Mouse (Mus musculus) mature B cell (primary cell): ENCODE results near the gene Apobec3.

ENCODE experiments used
- in situ Hi-C: fragments of 300-500 bp; cut with MboI; formaldehyde crosslinking; loops from 2 replicates; pipeline ENCODE4 v1.14.3; 2019

Gene Apobec3

DNA sequence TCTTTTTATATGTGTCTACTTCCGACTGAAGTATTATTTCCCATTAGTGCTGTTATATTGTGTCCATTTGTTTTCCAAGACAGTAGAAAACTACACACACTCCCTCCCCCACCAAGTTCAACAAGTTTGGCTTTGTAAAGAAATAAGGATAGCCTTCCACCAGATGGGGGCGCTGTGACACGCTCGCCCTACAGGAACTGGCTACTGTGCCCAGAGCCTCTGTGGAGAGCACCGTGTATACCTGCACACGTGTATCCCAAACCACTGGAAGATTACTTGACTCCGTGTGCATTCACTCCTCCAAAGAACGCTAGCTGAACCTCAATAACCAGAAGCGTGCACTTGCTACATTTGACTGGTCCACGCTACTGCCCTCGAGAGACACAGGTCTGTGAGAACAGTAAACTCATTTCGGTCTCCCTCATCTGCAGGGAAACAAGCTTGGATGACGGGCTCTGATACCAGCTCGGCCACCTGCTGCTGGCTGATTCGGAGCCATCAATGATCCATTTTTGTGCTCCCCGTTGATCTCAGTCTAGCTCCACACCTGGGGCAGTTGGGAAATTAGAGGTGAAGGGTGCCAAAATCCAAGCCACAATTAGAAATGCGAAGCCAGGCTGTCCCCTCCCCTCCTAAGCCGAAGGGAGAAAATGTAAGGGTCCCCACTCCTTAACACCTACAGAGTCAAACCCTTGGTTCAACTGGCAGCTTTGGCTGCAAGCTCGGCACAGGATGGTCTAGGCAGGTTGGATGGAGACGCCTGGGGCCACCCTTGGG, at the start of gene Apobec3:
Gene Apobec3, plus strand, starts transcription at position 224 of the 777 bp plus-strand sequence.
- in situ Hi-C loops: no loop called here

DNA sequence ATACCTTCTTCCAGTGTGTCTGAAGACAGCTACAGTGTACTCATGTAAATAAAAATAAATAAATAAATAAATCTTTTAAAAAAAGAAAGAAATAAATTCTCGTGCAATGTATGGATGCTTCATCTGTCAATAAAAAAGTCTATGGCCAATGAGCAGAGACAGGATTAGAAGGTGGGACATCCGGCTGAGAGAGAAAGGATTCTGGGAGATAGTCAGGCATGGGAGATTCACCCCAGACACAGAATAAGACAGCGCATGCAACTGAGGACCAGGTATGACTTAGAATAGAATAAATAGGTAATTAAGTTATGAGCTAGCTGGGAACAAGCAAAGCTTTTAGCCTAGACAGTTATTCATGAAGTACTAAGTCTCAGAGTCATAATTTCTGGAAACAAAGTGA, 48.5 kb upstream of the Apobec3 start:
- in situ Hi-C loops: no loop called here

DNA sequence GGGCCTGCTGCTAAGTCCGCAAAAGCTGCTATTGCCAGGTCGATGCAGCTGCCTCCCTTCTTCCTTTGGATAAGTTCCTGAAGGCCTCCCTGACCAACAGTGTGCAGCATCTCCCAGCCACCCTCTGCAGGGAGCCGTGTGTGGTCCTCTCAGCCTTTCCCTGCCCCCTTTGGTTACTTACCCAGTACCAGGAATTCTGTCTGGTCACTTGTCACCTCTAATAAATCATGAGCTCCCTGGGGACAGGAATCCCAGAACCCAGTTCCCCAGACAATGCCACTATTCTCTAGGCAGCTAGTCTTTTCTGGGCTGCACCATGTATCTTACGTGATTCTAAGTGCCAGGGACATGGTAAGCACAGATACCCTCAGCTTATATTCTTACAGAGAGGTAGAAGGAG, 45.5 kb upstream of the Apobec3 start:
- in situ Hi-C loops: no loop called here

DNA sequence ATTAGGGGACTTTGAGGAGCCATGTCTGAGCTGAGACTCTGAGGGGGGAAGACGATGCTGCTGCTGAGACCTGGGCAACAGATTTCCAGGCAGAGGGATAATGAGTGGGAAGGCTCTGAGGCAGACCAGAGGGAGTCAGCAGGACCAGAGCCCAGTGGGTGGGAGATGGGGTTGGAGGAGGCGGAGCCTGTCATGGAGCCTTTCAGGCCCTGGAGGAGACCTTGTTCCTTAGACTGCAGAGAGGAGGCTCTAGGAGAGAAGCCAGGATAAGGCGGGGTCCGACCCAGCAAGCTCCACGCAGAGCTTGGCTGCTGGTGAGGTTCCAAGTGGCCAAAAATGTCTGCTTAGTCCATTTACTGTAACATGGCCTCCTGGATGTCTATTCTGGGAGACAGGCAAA, 44.4 kb upstream of the Apobec3 start:
- in situ Hi-C loops: no loop called here

DNA sequence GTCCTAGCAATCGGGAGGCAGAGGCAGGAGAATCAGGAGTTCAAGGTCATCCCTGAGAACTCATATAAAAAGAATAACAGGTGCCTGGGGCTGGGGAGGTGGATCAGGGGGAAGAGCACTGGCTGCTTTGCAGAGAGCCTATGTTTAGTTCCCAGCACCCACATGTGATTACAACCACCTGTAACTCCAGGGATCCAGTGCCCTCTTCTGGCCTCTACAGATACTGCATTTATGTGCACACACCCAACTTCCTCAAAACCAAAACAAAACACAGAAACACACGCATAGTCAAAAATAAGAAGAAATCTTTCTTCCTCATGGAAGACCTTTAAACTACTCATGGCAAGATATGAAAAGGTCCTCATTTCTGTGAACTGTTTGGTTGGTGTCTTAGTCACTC, 41.3 kb upstream of the Apobec3 start:
- in situ Hi-C loops: no loop called here

DNA sequence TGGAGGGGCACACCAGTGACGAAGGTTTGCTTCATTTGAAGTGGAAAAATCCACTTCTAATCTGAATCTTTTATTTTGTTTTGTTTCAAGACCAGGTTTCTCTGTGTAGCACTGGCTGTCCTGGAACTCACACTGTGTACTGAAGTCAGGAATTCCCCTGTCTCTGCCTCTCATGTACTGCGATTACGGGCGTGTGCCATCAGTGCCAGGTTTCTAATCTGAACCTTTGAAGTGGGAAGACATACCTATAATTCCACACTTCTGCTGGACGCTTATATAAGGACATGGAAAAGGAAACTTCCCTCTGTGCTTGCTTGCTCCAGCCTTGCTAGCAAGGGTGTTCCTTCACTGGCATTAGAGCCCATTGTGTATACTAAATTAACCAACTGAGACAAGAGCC, 32.5 kb upstream of the Apobec3 start:
- in situ Hi-C loops: no loop called here

DNA sequence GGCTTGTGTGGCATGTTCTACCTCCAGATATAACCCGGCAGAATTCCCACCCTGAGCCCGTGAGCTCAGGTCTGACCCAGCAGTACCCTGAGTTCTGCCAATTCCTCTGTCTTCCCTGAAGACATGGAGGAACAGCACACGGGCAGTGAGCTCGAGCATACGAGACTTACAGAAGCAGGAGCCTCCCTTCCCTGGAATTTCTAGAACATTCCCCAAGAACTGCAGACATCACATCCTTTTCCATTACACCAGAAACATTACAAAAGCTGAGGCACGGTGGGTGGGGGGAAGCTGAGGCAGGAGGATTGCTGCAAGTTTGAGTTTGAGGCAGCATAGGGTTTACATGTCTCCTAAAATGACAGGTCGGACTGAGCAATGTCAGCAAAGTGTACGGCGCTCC, 31.6 kb upstream of the Apobec3 start:
- in situ Hi-C loops: no loop called here

DNA sequence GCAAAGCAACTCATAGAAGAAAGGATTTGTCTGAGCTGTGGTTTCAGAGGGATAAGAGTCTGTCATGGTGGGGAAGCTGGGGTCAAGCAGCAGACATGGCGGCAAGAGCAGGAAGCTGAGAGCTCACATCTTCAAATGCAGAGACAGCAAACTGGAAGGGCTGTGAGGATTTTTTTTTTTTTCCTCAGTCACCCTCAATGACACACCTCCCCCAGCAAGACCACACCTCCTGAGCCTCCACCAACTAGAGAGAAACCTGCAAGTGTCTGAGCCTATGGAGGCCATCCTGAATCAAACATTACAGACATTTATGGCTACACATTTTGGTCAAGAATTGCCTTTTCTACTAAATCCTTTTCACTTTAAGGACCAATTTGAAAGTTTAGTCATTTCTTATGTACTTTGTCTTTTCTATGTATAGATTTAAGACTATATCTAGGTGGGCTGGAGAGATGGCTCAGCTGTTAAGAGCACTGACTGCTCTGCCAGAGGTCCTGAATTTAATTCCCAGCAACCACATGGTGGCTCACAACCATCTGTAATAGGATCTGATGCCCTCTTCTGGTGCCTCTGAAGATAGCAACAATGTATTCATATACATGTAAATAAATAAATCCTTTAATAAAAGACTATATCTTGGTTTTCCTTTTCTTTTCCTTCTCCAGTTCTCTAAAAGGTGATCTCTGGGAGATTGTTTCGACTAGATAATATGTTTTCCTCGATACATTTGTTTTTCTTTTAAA, 24.0 kb upstream of the Apobec3 start:
- in situ Hi-C loops: no loop called here

DNA sequence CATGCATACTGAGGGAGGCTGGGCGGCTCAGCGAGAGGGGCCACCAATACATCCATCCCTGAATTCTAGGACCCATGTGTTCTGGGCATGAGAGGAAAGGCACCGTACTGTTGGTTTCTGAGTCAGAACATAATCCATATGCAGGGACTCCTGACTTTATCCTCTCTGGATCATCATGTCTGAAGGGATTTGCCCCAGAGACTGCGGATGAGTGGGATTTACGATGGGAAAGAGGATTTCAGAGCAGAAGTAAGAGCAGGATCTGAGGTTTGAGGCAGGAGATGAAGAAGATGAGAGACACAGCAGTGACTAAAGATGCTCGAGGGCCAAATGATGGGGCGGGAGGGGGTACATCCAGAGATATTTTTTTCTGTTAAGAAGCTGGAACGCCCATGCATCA, 17.9 kb upstream of the Apobec3 start:
- in situ Hi-C loops: no loop called here

DNA sequence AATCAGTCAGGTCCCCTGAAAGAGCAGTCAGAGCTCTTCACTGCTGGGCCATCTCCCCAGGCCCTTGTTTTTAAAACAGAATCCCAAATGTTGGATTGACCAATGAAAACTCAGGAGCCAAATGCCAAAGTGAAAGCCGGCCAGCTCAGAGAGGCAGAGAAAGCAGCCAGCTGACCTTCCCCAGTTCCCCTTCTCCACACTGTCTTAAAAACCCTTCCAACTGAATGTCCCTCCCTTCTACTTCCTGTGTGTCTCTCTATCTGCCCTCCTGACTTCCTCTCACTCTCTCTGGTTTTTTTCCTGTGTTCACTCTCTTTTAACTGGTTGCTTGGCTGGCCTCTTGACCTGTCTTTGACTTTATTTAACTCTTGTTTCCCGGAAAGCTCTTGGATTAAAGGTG, 17.5 kb upstream of the Apobec3 start:
- in situ Hi-C loops: no loop called here

DNA sequence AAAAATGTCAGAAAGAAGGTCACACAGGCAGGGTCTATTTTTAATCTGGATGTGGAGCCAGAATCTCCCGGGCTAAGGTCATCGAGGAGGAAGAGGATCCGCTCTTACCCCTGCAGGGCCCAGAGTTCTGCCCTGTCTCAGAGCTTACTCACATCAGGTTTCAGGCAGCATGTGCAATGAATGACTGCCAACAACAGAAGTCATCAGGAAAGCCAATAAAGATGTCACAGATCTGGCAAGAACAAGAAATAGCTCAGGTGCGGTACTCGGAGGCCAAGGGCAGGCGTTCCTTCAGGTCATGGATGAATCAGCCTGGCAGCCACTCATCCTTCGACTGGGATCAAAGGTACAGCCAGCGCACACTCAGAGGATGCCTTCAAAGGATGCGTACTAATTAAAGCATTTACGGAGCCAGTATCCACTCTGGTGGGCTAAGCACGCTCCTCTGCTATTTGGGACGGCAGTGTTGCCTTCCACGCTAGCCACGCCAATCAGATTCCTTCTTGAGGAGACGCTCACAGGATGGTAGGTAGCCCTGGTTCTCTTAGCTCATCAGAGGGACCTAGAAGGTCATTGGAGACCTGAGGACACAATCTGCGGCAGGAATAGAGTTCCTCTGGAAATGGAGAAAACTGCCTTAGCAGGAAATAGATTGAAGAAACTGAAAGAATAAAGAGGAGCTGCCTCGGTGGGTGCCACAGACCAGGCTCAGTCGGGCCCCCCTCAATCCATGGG, 16.0 kb upstream of the Apobec3 start:
- in situ Hi-C loops: no loop called here

DNA sequence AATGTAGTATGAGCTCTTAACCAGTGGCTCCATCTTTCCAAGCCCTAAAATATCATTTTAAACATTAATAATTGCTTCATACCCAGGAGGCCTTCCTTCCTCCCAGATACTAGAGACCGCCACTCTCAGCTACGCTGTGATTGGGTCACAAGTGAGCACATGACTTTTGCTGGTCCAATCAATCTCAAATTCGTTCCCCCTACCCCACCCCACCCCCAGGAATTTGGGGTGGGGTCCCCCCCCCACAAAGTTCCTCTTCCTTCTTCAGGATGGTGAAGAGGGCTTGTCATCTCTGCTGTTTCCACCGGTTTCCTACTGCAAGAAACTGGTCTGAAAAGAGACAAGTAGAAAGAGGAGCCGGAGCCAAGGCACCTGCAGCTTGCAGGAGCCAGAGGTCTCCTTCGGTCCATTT, 12.7 kb upstream of the Apobec3 start:
- in situ Hi-C loops: no loop called here

DNA sequence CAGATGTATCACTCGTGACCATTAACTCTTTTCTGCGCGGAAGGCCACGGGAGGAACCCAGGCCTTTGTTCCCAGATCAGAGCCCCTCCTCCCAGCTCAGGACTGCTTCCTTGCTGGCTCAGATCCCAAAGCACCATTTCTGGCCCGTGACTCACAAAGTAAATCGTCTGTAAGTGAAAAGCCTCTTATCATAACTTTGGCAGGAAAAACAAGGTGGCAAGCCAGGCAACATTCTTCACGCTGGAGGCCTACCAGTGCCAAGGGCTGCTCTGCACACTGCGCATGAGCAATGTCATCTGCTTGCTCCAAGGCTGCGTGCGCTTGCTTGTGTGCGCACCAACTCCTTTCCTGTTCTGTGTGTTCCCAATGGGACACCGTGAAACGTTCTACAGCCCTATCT, 12.1 kb upstream of the Apobec3 start:
- in situ Hi-C loops: no loop called here

DNA sequence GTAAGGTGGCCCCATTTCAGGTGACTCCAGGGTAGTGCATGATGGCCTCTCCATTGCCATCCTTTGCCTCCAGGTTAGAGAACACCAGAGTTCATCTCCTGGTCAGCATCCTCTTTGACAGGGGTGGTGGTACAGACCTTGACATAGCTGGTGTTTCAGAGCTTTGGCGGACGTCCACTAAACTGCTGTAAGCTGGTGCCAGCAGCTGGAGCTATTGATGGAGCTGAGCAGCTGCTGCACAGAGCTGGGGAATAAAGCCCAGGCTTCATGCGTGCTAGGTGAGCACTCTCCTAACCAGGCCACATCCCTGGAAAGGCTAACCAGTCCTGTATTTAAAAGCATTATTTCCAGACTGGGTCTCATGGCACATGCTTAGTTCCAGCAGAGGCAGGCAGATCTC, 11.0 kb upstream of the Apobec3 start:
- in situ Hi-C loops: loop anchor here (5.0 kb wide), 1 partner anchor 48 kb away; the partner anchor contains the start of genes Cbx6 and Npcd

DNA sequence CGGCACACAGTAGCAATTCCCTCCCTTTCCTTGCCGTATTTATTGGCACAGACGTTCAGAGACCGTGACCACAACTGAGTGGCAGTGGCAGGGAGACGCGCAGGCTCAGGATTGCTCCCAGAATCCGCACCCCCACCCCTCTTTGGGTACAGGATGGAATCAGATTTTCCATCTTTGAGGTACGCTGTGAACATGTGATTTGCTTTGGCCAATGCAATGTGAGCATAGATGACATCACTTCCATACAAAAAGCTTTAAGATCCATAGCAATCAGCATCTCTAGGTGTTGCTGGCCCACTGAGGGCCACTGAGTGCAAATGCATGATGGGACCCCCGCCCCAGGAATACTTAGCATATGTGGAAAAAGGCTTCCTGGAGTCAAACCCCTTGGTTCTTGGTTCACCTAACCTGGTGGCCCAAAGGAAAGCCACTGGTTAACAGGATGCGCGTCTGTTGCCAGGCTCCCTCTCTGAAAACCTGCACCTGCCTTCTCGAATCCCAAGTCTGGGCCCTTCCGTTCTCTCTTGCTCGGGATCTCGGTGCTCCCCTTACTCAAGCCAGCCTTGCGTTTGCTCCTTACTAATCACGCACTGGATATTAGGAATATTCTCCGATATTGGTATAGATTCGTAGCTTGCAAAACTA, 8.7 kb upstream of the Apobec3 start:
- in situ Hi-C loops: loop anchor here (5.0 kb wide), 1 partner anchor 50 kb away; the partner anchor contains the start of genes Cbx6 and Npcd

DNA sequence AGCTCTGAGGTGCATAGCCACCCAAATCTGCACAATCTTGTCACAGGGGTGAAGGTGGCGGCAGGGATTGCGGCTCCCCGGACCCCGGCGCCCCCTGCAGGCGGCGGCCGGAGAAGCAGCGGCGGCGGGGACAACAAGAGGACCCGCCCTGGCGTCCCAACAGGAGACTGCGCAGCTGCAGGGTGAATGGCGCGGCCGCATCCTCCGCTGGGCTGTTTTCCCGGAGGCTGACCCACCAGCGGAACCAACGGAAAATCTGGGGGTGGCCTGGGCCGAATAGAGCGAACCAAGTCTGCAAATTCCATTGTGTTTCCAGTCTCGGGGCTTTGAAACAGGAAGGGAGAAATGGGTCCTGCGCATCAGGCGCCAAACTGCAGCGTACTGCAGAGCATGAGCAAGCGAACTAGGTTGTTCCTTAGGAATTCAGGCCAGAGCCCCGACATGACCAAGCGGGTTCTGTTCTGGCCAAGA, 8.1 kb upstream of the Apobec3 start:
- in situ Hi-C loops: loop anchor here (5.0 kb wide), 1 partner anchor 51 kb away; the partner anchor contains the start of genes Cbx6 and Npcd

DNA sequence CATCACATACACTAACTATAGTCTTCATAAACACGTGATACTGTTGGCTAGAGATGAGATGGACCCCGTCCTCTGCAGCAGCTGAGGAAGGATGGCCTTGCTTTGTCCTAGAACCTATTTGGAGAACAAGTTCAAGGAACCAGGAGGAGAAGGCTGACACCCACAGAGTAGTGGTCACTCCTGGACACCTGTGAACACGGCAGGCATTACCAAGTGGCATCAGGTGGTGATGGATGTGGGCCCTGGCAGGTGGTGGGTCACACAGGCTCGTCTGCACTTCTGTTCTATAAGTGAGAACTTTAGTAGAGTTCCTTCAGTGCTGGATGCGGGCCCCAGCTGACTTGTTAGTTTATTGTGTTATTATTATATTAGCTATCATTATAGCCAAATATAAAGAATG, 6.6 kb upstream of the Apobec3 start:
- in situ Hi-C loops: loop anchor here (5.0 kb wide), 1 partner anchor 53 kb away; the partner anchor contains the start of genes Cbx6 and Npcd

DNA sequence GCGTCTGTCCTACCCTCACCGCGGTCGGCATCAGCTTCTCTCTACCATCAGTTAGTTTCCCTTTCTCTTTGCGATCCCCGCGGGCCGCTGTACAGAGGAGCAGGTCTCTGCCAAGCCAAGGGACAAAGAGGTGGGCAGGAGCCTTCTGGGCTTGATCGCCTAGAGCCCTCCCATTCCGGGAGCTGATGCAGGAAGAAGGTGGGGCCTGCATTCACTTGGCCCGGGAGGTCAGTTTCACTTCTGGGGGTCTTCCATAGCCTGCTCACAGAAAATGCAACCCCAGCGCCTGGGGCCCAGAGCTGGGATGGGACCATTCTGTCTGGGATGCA, 718 bp downstream of the Apobec3 start:
- in situ Hi-C loops: no loop called here

DNA sequence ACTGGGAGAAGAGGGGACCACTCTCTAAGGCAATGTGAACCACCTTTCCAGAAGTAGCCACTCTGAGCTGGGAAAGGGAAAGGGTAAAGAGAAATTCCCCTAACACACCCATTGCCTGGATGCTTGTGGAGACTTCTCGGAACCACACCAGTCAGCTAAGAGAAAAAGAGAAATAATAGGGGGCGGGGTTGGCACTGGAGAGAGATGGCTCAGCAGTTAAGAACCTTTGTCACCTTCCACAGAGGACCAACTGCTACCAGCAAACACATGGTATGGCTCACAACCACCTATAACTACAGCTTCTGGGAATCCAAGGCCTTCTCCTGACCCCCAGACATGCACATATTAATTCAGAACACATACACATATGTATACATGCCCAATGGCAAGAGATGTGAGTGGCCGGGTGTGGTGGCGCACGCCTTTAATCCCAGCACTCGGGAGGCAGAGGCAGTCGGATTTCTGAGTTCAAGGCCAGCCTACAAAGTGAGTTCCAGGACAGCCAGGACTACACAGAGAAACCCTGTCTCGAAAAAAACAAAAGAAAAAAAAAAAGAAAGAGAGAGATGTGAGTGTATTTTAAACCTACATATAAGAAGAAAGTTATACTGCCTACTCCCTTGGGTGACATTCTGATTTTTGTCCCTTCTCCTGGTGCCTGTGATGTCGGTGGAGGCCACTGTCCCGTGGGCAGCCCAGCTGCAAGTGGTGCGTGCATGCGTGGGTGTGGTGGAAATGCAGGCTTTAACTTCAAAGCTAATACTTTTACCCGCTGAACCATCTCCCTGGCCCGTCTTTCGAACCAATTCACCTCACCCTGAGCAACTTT, 1.8 kb downstream of the Apobec3 start:
- in situ Hi-C loops: no loop called here

DNA sequence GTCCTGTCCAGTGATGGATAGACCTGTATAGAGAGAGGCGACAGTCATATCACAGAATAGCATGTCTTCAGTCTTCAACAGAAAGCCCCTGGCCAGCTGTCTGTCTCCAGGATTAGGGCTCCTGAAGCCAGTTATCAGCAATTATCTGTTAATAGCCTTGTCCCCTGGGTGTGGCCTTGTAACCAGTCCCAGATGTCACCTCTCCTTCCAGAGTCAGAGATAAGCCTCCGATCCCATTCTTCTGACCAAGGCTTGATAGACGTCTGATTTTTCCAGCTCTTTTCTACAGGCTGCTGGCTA, 2.3 kb downstream of the Apobec3 start:
- in situ Hi-C loops: no loop called here

DNA sequence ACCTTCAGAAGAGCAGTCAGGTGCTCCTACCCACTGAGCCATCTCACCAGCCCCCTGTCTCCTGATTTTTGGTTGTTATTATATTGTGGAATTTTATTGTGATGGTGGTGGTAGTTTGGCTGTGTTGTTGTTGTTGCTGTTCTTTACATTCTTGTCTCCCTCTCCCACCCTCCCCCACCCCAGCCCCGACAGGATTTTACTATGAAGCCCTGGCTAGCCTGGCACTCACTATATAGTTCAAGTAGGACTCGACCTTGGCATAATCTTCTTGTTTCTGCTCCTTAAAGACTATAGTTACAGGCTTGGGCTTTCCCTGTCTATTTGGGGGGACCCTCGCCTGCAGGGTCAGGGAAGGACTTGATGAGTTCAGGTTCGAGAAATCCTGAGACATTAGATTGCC, 2.9 kb downstream of the Apobec3 start:
- in situ Hi-C loops: no loop called here
